Mouse (Mus musculus) forebrain, embryonic 14.5 days (tissue): Measurements from ENCODE around the gene Arih1. TPM values are rescaled to one million over a fixed set of nuclear protein-coding genes. Genes with fewer than 3 reads are reported as not detected.

Experiments used
- ATAC-seq: fragments of 200-750 bp; cut with Nextera tagmentation; 2 replicates; pipeline ENCODE4 v1.8.0; 2017; ENCODE audit warnings: mild to moderate bottlenecking, moderate library complexity
- DNase-seq: peaks from one replicate; pipeline ENCODE4 v3.0.0-alpha.2; 2015; ENCODE audit warnings: low spot score
- H3K27ac ChIP-seq: fragments of 300-500 bp; sonication (generic); 2 replicates; pipeline ENCODE4 v1.5.1; 2014; ENCODE audit warnings: low read depth, mild to moderate bottlenecking, control low read depth, low read length, moderate library complexity
- H3K27me3 ChIP-seq: fragments of 300-500 bp; sonication (generic); replicated peaks from 2 replicates; pipeline ENCODE4 v1.6.1; 2014; ENCODE audit warnings: low read length, control low read depth, mixed read lengths; ENCODE audit not compliant: control insufficient read depth, insufficient read depth
- H3K36me3 ChIP-seq: fragments of 300-500 bp; sonication (generic); 2 replicates; pipeline ENCODE4 v1.6.1; 2014; ENCODE audit warnings: low read length, control low read depth; ENCODE audit not compliant: control insufficient read depth, insufficient read depth
- H3K4me1 ChIP-seq: fragments of 300-500 bp; sonication (generic); 2 replicates; pipeline ENCODE4 v1.6.1; 2014; ENCODE audit warnings: antibody characterized with exemption, low read length, control low read depth; ENCODE audit not compliant: control insufficient read depth, insufficient read depth
- H3K4me2 ChIP-seq: fragments of 300-500 bp; sonication (generic); 2 replicates; pipeline ENCODE4 v1.6.1; 2014; ENCODE audit warnings: mild to moderate bottlenecking, control low read depth, low read length
- H3K4me3 ChIP-seq: fragments of 300-500 bp; sonication (generic); 2 replicates; pipeline ENCODE4 v1.5.1; 2014; ENCODE audit warnings: low read depth, low read length, control low read depth
- H3K9ac ChIP-seq: fragments of 300-500 bp; sonication (generic); 2 replicates; pipeline ENCODE4 v1.6.1; 2014; ENCODE audit warnings: mild to moderate bottlenecking, low read length, control low read depth, moderate library complexity
- H3K9me3 ChIP-seq: fragments of 300-500 bp; sonication (generic); replicated peaks from 2 replicates; pipeline ENCODE4 v1.6.1; 2016; ENCODE audit warnings: low read length, control low read depth, mixed read lengths; ENCODE audit not compliant: control insufficient read depth
- WGBS: fragments of 180-500 bp; shearing (Covaris S2); extraction: QIAGEN DNeasy Blood & Tissue Kit; methylation state at CpG from one replicate; pipeline ENCODE4 v1.1.7; 2014; 5-methylcytosine and 5-hydroxymethylcytosine counted together
- polyA plus RNA-seq: library from polyadenylated mRNA; unstranded; fragments of >200 nt; fragmentation: Nextera tagmentation; extraction: Ambion mirVana; gene quantifications from 2 replicates; pipeline ENCODE4 v1.2.1, GENCODE M21; 2014

Arih1 gene
- polyA plus RNA-seq, 1 experiment from 2014 or later, result 14.1 TPM

DNA sequence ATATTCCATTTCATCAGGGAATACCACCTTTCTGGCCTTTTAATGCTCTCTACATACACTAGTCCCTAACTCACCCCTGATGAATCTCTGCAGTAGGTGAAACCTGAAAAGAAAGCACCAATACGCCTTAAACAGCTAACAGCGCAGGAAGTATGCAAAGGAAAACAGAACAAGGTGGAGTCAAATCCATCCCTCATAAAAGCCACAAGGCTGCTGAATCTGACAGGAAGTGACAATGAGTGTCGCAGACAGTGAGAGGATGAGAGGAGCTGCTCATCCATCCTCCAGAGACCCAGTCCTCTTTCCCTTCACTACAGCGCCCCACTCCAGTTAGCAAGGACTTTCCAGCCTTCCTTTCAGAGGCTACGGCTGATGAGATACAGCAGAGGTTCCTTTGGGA, 148.0 kb downstream of the Arih1 start:
- DNase-seq, result no peak
- no peak overlapping the region for H3K4me2 ChIP-seq

More for the DNA sequence above, 148.0 kb downstream of the Arih1 start:
- Histone ChIP-seq H3K27me3 (no peaks in the 10 kb centered on the region), H3K9ac (no peak overlapping the region), H3K9me3 (no peaks in the 10 kb centered on the region), H3K4me3 (no peak overlapping the region), H3K36me3 (peaks cover 58% of the 10 kb centered on the region), H3K27ac (no peak overlapping the region), H3K4me1 (no peaks in the 10 kb centered on the region)
- WGBS, result 85% methylated on average over 5 of the region's 5 CpGs
- ATAC-seq, result no peak

Other genes starting within 250 kb of the Arih1 start
- gene Adpgk, start 195.1 kb downstream of the Arih1 start, polyA plus RNA-seq, result 21.9 and 23.6 TPM in 2 replicates
- 45.5 and 48.4 TPM in 2 replicates for gene Bbs4, start 133.1 kb downstream of the Arih1 start, polyA plus RNA-seq
- 60.7 and 61.6 TPM in 2 replicates for gene Hexa, start 52.9 kb upstream of the Arih1 start, polyA plus RNA-seq
- gene Tmem202, start 53.2 kb upstream of the Arih1 start, polyA plus RNA-seq, result 0.27 and 0.82 TPM in 2 replicates
- gene Celf6, start 91.3 kb upstream of the Arih1 start, polyA plus RNA-seq, result 14.0 and 20.3 TPM in 2 replicates
- gene Parp6, start 130.7 kb upstream of the Arih1 start, polyA plus RNA-seq, result 211 and 219 TPM in 2 replicates
- gene Pkm, start 169.8 kb upstream of the Arih1 start, polyA plus RNA-seq, result 1,240 and 1,376 TPM in 2 replicates
- gene Gramd2, start 193.5 kb upstream of the Arih1 start, polyA plus RNA-seq, result 2.8 and 3.5 TPM in 2 replicates